Mouse (Mus musculus): Measurements from ENCODE around the gene Cfap73. TPM values are rescaled to one million over a fixed set of nuclear protein-coding genes. Genes with fewer than 3 reads are reported as not detected.
A peak's percentile ranks its signal among the peaks of the same experiment; 100 is the strongest.

Gene Cfap73
- total and polyA plus RNA-seq, 2 experiments: not detected

DNA sequence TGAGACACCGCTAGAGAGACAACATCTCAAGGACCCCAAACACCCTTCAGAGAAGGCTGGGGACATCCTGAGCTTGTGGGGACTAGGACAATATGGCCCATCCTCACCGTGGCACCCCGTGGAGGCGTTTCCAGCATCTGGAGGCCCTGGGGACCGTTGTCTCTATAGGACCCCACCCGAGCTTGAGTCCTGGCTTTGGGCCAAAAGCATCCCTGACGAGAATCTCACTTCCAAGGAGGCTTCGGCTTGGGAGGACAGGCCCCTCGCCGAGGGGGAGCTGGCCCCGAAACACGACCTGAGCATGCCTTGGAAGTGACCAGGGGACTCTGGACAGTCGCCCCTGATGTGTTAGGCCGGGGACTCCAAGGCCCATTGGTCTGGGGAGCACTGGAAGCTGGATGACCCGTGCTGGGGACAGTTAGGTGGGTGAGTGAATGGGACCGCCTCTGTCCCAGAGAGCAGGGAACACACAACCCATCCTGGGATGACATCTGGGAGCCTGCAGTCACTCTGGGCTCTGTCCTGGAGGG lies 24.7 kb downstream of the Cfap73 start:
- Histone ChIP-seq H3K79me2 (ENCODE audit: control insufficient read depth, insufficient read depth, low read length) (peaks cover 4% of the 10 kb centered on the region; the same call in 1 of the 2 replicates), H3K27ac (replicated peaks; ENCODE audit: insufficient read depth, low read depth, low read length) (no peak overlapping the region), H3K27me3 (ENCODE audit: control insufficient read depth, insufficient read depth, low read length) (no peaks in the 10 kb centered on the region), H3K4me3 (ENCODE audit: insufficient read depth, low read depth, low read length) (no peak overlapping the region), H3K36me3 (ENCODE audit: control insufficient read depth, insufficient read depth, low read length) (no peaks in the 10 kb centered on the region), H3K4me1 (ENCODE audit: control insufficient read depth, insufficient read depth, low read length) (peaks cover 14% of the 10 kb centered on the region), H3K9ac (ENCODE audit: low read depth, low read length) (no peak overlapping the region)
- DNase-seq (ENCODE audit: extremely low read depth, low read depth, low spot score): no peak
- WGBS: 89% methylated on average over 16 of the region's 16 CpGs
- TF ChIP-seq POLR2A (IDR thresholded peaks at IDR 0.05; ENCODE audit: extremely low read depth, insufficient read depth, low read length): no peak
- TF ChIP-seq CTCF (IDR thresholded peaks at IDR 0.05; ENCODE audit: low read depth, low read length): no peak

DNA sequence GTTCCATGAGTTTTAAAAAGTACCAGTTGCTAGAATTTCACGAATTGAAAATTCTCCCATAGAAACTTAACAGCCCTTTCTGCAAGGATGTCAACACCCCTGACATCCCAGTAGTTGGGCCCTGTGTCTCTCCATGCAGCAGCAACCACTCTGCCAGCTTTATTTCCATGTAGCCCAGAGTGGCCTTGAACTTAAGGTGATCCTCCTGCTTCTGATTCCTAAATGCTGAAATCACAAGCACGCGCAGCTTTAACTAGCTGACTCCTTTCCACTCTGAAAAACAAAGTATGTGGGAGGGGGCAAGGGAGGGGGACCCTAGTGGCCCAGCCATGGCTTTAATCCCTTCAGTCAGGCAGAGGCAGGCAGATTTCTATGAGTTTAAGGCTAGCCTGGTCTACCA lies 26.7 kb downstream of the Cfap73 start:
- no peaks in the 10 kb centered on the region for H3K27me3 ChIP-seq (ENCODE audit: control insufficient read depth, insufficient read depth, low read length)
- no peak overlapping the region for H3K27ac ChIP-seq (replicated peaks; ENCODE audit: insufficient read depth, low read depth, low read length)
- DNase-seq (ENCODE audit: extremely low read depth, low read depth, low spot score): no peak
- H3K9ac ChIP-seq (ENCODE audit: low read depth, low read length): no peak overlapping the region
- no peak for TF ChIP-seq CTCF (IDR thresholded peaks at IDR 0.05; ENCODE audit: low read depth, low read length)
- TF ChIP-seq POLR2A (IDR thresholded peaks at IDR 0.05; ENCODE audit: extremely low read depth, insufficient read depth, low read length): no peak
- H3K79me2 ChIP-seq (ENCODE audit: control insufficient read depth, insufficient read depth, low read length): peaks cover 4% of the 10 kb centered on the region; the same call in 1 of the 2 replicates
- no peak overlapping the region for H3K4me3 ChIP-seq (ENCODE audit: insufficient read depth, low read depth, low read length)
- H3K36me3 ChIP-seq (ENCODE audit: control insufficient read depth, insufficient read depth, low read length): no peaks in the 10 kb centered on the region
- WGBS: 71% methylated on average over 3 of the region's 3 CpGs
- H3K4me1 ChIP-seq (ENCODE audit: control insufficient read depth, insufficient read depth, low read length): peaks cover 10% of the 10 kb centered on the region

DNA sequence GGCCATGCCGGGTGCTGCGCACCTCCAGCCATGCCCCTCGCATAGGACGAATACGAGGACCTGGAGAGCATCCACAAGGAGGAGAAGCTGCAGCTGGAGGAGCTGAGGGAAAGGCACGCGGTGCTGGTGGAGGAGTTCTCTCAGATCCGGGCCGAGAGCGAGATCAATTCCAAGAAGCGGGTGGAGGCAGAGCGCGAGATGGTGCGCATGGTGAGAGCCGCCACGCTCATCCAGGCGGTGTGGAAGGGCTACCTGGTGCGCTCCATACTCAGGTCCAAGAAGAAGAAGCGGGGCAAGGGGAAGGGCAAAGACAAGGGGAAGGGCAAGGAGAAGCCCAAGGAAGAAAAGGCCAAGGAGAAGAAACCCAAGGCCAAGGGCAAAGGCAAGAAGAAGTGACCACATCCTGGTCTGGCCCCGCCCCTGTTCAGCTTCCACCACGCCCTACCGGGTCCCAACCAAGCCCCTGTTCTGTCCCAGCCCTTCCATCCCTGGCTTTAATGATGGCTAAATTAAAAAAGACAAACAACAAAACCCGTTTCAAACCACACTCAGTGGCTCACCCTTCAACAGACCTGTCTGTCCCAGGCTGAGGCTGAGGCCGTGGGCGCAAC lies 27.3 kb downstream of the Cfap73 start:
- Histone ChIP-seq H3K27me3 (ENCODE audit: control insufficient read depth, insufficient read depth, low read length) (no peaks in the 10 kb centered on the region), H3K4me3 (ENCODE audit: insufficient read depth, low read depth, low read length) (no peak overlapping the region), H3K27ac (replicated peaks; ENCODE audit: insufficient read depth, low read depth, low read length) (no peak overlapping the region), H3K36me3 (ENCODE audit: control insufficient read depth, insufficient read depth, low read length) (no peaks in the 10 kb centered on the region), H3K79me2 (ENCODE audit: control insufficient read depth, insufficient read depth, low read length) (peaks cover 4% of the 10 kb centered on the region; the same call in 1 of the 2 replicates), H3K9ac (ENCODE audit: low read depth, low read length) (no peak overlapping the region), H3K4me1 (ENCODE audit: control insufficient read depth, insufficient read depth, low read length) (peaks cover 9% of the 10 kb centered on the region)
- no peak for DNase-seq (ENCODE audit: extremely low read depth, low read depth, low spot score)
- TF ChIP-seq POLR2A (IDR thresholded peaks at IDR 0.05; ENCODE audit: extremely low read depth, insufficient read depth, low read length) (no peak), CTCF (IDR thresholded peaks at IDR 0.05; ENCODE audit: low read depth, low read length) (no peak)
- WGBS: 82% methylated on average over 25 of the region's 25 CpGs

DNA sequence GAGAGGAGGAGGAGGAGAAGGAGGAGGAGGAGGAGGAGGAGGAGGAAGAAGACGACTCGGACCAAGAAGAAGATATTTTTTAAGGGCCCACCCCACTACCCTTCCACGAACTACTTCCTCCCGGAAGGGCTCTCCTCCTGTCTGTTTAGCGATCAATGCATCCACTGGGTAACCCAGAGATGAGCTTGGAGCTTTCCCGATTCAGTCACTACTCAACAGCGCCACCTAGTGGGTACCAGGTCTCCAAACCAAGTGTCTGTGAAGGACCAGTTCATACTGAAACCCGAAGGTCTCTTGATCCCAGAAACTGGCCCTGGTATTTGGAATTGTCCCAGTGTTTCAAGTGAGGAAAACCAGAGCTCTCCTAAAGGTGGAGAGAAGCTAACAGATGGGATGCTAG lies 28.3 kb downstream of the Cfap73 start:
- no peaks in the 10 kb centered on the region for H3K79me2 ChIP-seq (ENCODE audit: control insufficient read depth, insufficient read depth, low read length)
- H3K4me1 ChIP-seq (ENCODE audit: control insufficient read depth, insufficient read depth, low read length): peaks cover 8% of the 10 kb centered on the region
- no peaks in the 10 kb centered on the region for H3K36me3 ChIP-seq (ENCODE audit: control insufficient read depth, insufficient read depth, low read length)
- no peaks in the 10 kb centered on the region for H3K27me3 ChIP-seq (ENCODE audit: control insufficient read depth, insufficient read depth, low read length)
- TF ChIP-seq POLR2A (IDR thresholded peaks at IDR 0.05; ENCODE audit: extremely low read depth, insufficient read depth, low read length) (no peak), CTCF (IDR thresholded peaks at IDR 0.05; ENCODE audit: low read depth, low read length) (peak; percentile 78)
- no peak overlapping the region for H3K4me3 ChIP-seq (ENCODE audit: insufficient read depth, low read depth, low read length)
- peak; percentile 79 for DNase-seq (ENCODE audit: extremely low read depth, low read depth, low spot score)
- WGBS: 1% methylated on average over 8 of the region's 8 CpGs
- no peak overlapping the region for H3K27ac ChIP-seq (replicated peaks; ENCODE audit: insufficient read depth, low read depth, low read length)
- H3K9ac ChIP-seq (ENCODE audit: low read depth, low read length): no peak overlapping the region

- no peak overlapping the region for H3K27ac ChIP-seq (replicated peaks; ENCODE audit: insufficient read depth, low read depth, low read length)
- no peaks in the 10 kb centered on the region for H3K79me2 ChIP-seq (ENCODE audit: control insufficient read depth, insufficient read depth, low read length)
- peak overlapping the region; percentile 30 for H3K4me3 ChIP-seq (ENCODE audit: insufficient read depth, low read depth, low read length)
- WGBS: 3% methylated on average over 10 of the region's 10 CpGs
- H3K36me3 ChIP-seq (ENCODE audit: control insufficient read depth, insufficient read depth, low read length): no peaks in the 10 kb centered on the region
- TF ChIP-seq CTCF (IDR thresholded peaks at IDR 0.05; ENCODE audit: low read depth, low read length): no peak
- TF ChIP-seq POLR2A (IDR thresholded peaks at IDR 0.05; ENCODE audit: extremely low read depth, insufficient read depth, low read length): no peak
- DNase-seq (ENCODE audit: extremely low read depth, low read depth, low spot score): no peak
- peaks cover 8% of the 10 kb centered on the region for H3K4me1 ChIP-seq (ENCODE audit: control insufficient read depth, insufficient read depth, low read length)
- no peaks in the 10 kb centered on the region for H3K27me3 ChIP-seq (ENCODE audit: control insufficient read depth, insufficient read depth, low read length)
- peak overlapping the region; percentile 23; the same call in 1 of the 2 replicates for H3K9ac ChIP-seq (ENCODE audit: low read depth, low read length)
These were observed 28.8 kb downstream of the Cfap73 start for GRCm38 (mm10) chr5:120605241-120605661.

- DNase-seq (ENCODE audit: extremely low read depth, low read depth, low spot score): peak; percentile 50
- Histone ChIP-seq H3K79me2 (ENCODE audit: control insufficient read depth, insufficient read depth, low read length) (no peaks in the 10 kb centered on the region), H3K4me3 (ENCODE audit: insufficient read depth, low read depth, low read length) (no peak overlapping the region), H3K27ac (replicated peaks; ENCODE audit: insufficient read depth, low read depth, low read length) (no peak overlapping the region), H3K4me1 (ENCODE audit: control insufficient read depth, insufficient read depth, low read length) (peaks cover 8% of the 10 kb centered on the region), H3K27me3 (ENCODE audit: control insufficient read depth, insufficient read depth, low read length) (no peaks in the 10 kb centered on the region), H3K9ac (ENCODE audit: low read depth, low read length) (peak overlapping the region; percentile 23; the same call in 1 of the 2 replicates), H3K36me3 (ENCODE audit: control insufficient read depth, insufficient read depth, low read length) (no peaks in the 10 kb centered on the region)
- 7% methylated on average over 6 of the region's 6 CpGs for WGBS
- TF ChIP-seq POLR2A (IDR thresholded peaks at IDR 0.05; ENCODE audit: extremely low read depth, insufficient read depth, low read length) (no peak), CTCF (IDR thresholded peaks at IDR 0.05; ENCODE audit: low read depth, low read length) (peak; percentile 68)
These were observed 29.2 kb downstream of the Cfap73 start for GRCm38 (mm10) chr5:120604839-120605238.
